ENCODE assay signal across 15 mouse cellular contexts in genomic region chr7:141062525-141062924, GRCm38 (mm10). TPM values are rescaled to one million over a fixed set of nuclear protein-coding genes. Genes with fewer than 3 reads are reported as not detected.
DNase-seq lines count a peak whose midpoint lies in the region; ATAC-seq and TF ChIP-seq lines count a peak whose summit lies in the region.
"Had no signal": no experiment of that assay in that cellular context is flagged by ENCODE, and none has a peak within 500 bp of the region (broad histone marks: within the 10 kb centered on the region; RNA-seq: fewer than 3 reads in every experiment).

No protein-coding gene starts in this region.

- peak; percentile 28 to 39 for DNase-seq in left cerebral cortex, postnatal 36 days (ENCODE audit: low spot score in 2 of 2)
- no peak for DNase-seq in left cerebral cortex, postnatal 10 days (ENCODE audit: extremely low spot score in 1 of 2, low spot score in 2 of 2)
- peak; percentile 68 to 78 for DNase-seq in cerebellum, postnatal 10 days
- peak; percentile 42 for DNase-seq in midbrain, postnatal 0 days (ENCODE audit: low spot score)
- no peak for DNase-seq in spleen, postnatal 4 days (ENCODE audit: low spot score in 2 of 2)
- DNase-seq in frontal cortex, postnatal 25 days (ENCODE audit: low spot score in 2 of 2) = no peak
- DNase-seq in yolk sac, embryonic 10.5 days (ENCODE audit: low spot score) = no peak
- DNase-seq: gastrocnemius, postnatal 25 days; heart, postnatal 14 days had no signal

- WGBS in hindbrain, embryonic 15.5 days = 65% methylated on average over 7 of the region's 7 CpGs
- 82% methylated on average over 7 of the region's 7 CpGs for WGBS in midbrain, postnatal 0 days

- peak overlapping the region; percentile 62 for H3K4me2 ChIP-seq in hindbrain, embryonic 15.5 days
- peak overlapping the region; percentile 82; the same call in 1 of the 2 replicates for H3K4me2 ChIP-seq in midbrain, postnatal 0 days (ENCODE audit: low read depth, low read length, poor library complexity, severe bottlenecking)

- peak overlapping the region; percentile 94; the same call in 1 of the 2 replicates for H3K9ac ChIP-seq in hindbrain, embryonic 15.5 days
- H3K9ac ChIP-seq in midbrain, postnatal 0 days (replicated peaks; ENCODE audit: low read length, poor library complexity, severe bottlenecking) = no peak overlapping the region

- no peak overlapping the region for H3K27ac ChIP-seq in hindbrain, embryonic 15.5 days (replicated peaks)
- no peak overlapping the region for H3K27ac ChIP-seq in midbrain, postnatal 0 days (ENCODE audit: low read depth, low read length)

- no peaks in the 10 kb centered on the region for H3K27me3 ChIP-seq in hindbrain, embryonic 15.5 days
- no peaks in the 10 kb centered on the region for H3K27me3 ChIP-seq in midbrain, postnatal 0 days (ENCODE audit: insufficient read depth, low read length)

- intact Hi-C loops in left cerebral cortex, postnatal 36 days (cut with DNase I) = loop anchor here (5.0 kb wide), 1 partner anchor 205 kb away; the partner anchor contains the start of genes Bet1l, Gm45785 and Ric8a
- intact Hi-C loops in left cerebral cortex, postnatal 10 days (cut with DNase I) = loop anchor here (5.0 kb wide), 1 partner anchor 110 kb away; the partner anchor contains the start of gene Rnh1

- H3K4me3 ChIP-seq in hindbrain, embryonic 15.5 days = peak overlapping the region; percentile 76; the same call in 1 of the 2 replicates
- no peak overlapping the region for H3K4me3 ChIP-seq in midbrain, postnatal 0 days (ENCODE audit: low read depth, low read length)

- H3K4me1 ChIP-seq in hindbrain, embryonic 15.5 days (replicated peaks) = peaks cover 34% of the 10 kb centered on the region
- peaks cover 14% of the 10 kb centered on the region for H3K4me1 ChIP-seq in midbrain, postnatal 0 days (ENCODE audit: insufficient read depth, low read length)

- H3K9me3 ChIP-seq in hindbrain, embryonic 15.5 days = no peaks in the 10 kb centered on the region
- no peaks in the 10 kb centered on the region for H3K9me3 ChIP-seq in midbrain, postnatal 0 days (ENCODE audit: low read length)

- no peak for ATAC-seq in hindbrain, embryonic 15.5 days (ENCODE audit: low FRiP score, low read depth)
- ATAC-seq in midbrain, postnatal 0 days (ENCODE audit: low FRiP score) = no peak

- peaks cover 29% of the 10 kb centered on the region for H3K36me3 ChIP-seq in hindbrain, embryonic 15.5 days
- peaks cover 37% of the 10 kb centered on the region for H3K36me3 ChIP-seq in midbrain, postnatal 0 days (ENCODE audit: insufficient read depth, low read length)

- no peak for TF ChIP-seq CTCF in midbrain, postnatal 0 days (IDR thresholded peaks at IDR 0.05)

RNA-seq across cellular contexts. Expression of gene B4galnt4, which starts 1.6 kb away (rescaled TPM):
- total RNA-seq in left cerebral cortex, postnatal 36 days (2021) = 10 to 100 TPM; 84.4 to 86.3 TPM
- total RNA-seq in left cerebral cortex, postnatal 10 days (2021) = 100 to 1,000 TPM; 107 to 110 TPM
- polyA plus RNA-seq in hindbrain, embryonic 15.5 days (2015; fragmentation: Nextera tagmentation; extraction: Ambion mirVana) = 45.6 and 57.3 TPM in 2 replicates
- total RNA-seq in midbrain, postnatal 0 days (2014; rRNA removed) = 133 and 146 TPM in 2 replicates
- polyA plus RNA-seq in midbrain, postnatal 0 days (2015; fragmentation: Nextera tagmentation; extraction: Ambion mirVana) = 52.1 and 53.9 TPM in 2 replicates
- total RNA-seq: gastrocnemius, postnatal 25 days had no signal

RNA-seq across cellular contexts. Expression of gene Pkp3, which starts 15.5 kb away (rescaled TPM):
- not detected for total RNA-seq in left cerebral cortex, postnatal 36 days (2021)
- not detected for total RNA-seq in left cerebral cortex, postnatal 10 days (2021)
- polyA plus RNA-seq in hindbrain, embryonic 15.5 days (2015; fragmentation: Nextera tagmentation; extraction: Ambion mirVana) = 0.25 and 0.29 TPM in 2 replicates
- 0.49 TPM in 1 of 2 replicates, not detected in the other for total RNA-seq in midbrain, postnatal 0 days (2014; rRNA removed)
- polyA plus RNA-seq in midbrain, postnatal 0 days (2015; fragmentation: Nextera tagmentation; extraction: Ambion mirVana) = not detected in 2 replicates
- total RNA-seq: layer of hippocampus, postnatal 25 days had no signal

RNA-seq across cellular contexts. Expression of gene Gm17387, which starts 33.6 kb away (rescaled TPM):
- total RNA-seq in left cerebral cortex, postnatal 36 days (2021) = not detected
- total RNA-seq in left cerebral cortex, postnatal 10 days (2021) = not detected
- polyA plus RNA-seq in hindbrain, embryonic 15.5 days (2015; fragmentation: Nextera tagmentation; extraction: Ambion mirVana) = not detected in 2 replicates
- total RNA-seq in midbrain, postnatal 0 days (2014; rRNA removed) = not detected in 2 replicates
- polyA plus RNA-seq in midbrain, postnatal 0 days (2015; fragmentation: Nextera tagmentation; extraction: Ambion mirVana) = not detected in 2 replicates
- total RNA-seq: gastrocnemius, postnatal 25 days; heart, postnatal 14 days; layer of hippocampus, postnatal 25 days had no signal
- polyA plus RNA-seq: embryonic facial prominence, embryonic 14.5 days; kidney, embryonic 16.5 days; liver, embryonic 16.5 days; stomach, embryonic 16.5 days had no signal

RNA-seq across cellular contexts. Expression of gene Sigirr, which starts 37.8 kb away (rescaled TPM):
- total RNA-seq in left cerebral cortex, postnatal 36 days (2021) = 1 to 10 TPM; 1.7 to 2.8 TPM
- total RNA-seq in left cerebral cortex, postnatal 10 days (2021) = 1 to 10 TPM; 2.3 to 2.8 TPM
- 3.2 and 3.3 TPM in 2 replicates for polyA plus RNA-seq in hindbrain, embryonic 15.5 days (2015; fragmentation: Nextera tagmentation; extraction: Ambion mirVana)
- 1.1 and 3.9 TPM in 2 replicates for total RNA-seq in midbrain, postnatal 0 days (2014; rRNA removed)
- 1.8 and 2.0 TPM in 2 replicates for polyA plus RNA-seq in midbrain, postnatal 0 days (2015; fragmentation: Nextera tagmentation; extraction: Ambion mirVana)

RNA-seq across cellular contexts. Expression of gene Ifitm6, which starts 44.8 kb away (rescaled TPM):
- total RNA-seq in left cerebral cortex, postnatal 36 days (2021) = not detected
- not detected for total RNA-seq in left cerebral cortex, postnatal 10 days (2021)
- 0.79 and 1.7 TPM in 2 replicates for polyA plus RNA-seq in hindbrain, embryonic 15.5 days (2015; fragmentation: Nextera tagmentation; extraction: Ambion mirVana)
- total RNA-seq in midbrain, postnatal 0 days (2014; rRNA removed) = 0.99 and 1.1 TPM in 2 replicates
- polyA plus RNA-seq in midbrain, postnatal 0 days (2015; fragmentation: Nextera tagmentation; extraction: Ambion mirVana) = 0.81 and 0.83 TPM in 2 replicates
- total RNA-seq: gastrocnemius, postnatal 25 days; layer of hippocampus, postnatal 25 days had no signal

Comparison
In these comparisons a context has a peak if more than half of its experiments do, and no peak if none do; other contexts are left out.
1. DNase-seq: peak in left cerebral cortex, postnatal 36 days (2 of 2), cerebellum, postnatal 10 days (2 of 2) and midbrain, postnatal 0 days (single experiment); none in left cerebral cortex, postnatal 10 days (0 of 2), spleen, postnatal 4 days (0 of 2), frontal cortex, postnatal 25 days (0 of 2) and yolk sac, embryonic 10.5 days (single experiment).